In genomic region chr19:60581377-60582290, GRCm38 (mm10) we compare ENCODE assay signal across 8 mouse cellular contexts. TPM values are rescaled to one million over a fixed set of nuclear protein-coding genes. Genes with fewer than 3 reads are reported as not detected.
DNase-seq lines count a peak whose midpoint lies in the region; ATAC-seq and TF ChIP-seq lines count a peak whose summit lies in the region.

No protein-coding gene starts in this region.

- no peak for DNase-seq in heart, postnatal 36 days
- no peak for DNase-seq in MEL (ENCODE audit: low read depth, low spot score)
- no peak for DNase-seq in liver, embryonic 11.5 days (ENCODE audit: low spot score)
- peak; percentile 4 for DNase-seq in skeletal muscle tissue, adult 2 months (ENCODE audit: low read depth, low spot score)
- no peak for DNase-seq in natural killer cell, adult 2 months (ENCODE audit: low spot score in 2 of 2)
- DNase-seq in gastrocnemius, postnatal 14 days: no peak

- TF ChIP-seq EP300 in MEL (IDR thresholded peaks at IDR 0.05; ENCODE audit: low read depth in 1 of 2, low read length in 2 of 2): no peak; a peak in 1 of 4 replicates

- H3K36me3 ChIP-seq in heart, embryonic 12.5 days: no peaks in the 10 kb centered on the region
- H3K36me3 ChIP-seq in MEL (ENCODE audit: control insufficient read depth in 1 of 2, insufficient read depth in 2 of 2, low read length in 2 of 2): peaks cover 0 to 22% of the 10 kb centered on the region in 2 experiments; a peak in 3 of 4 replicates
- 0 out of 2 replicates have a peak, but pooled peaks cover under 1% of the 10 kb centered on the region for H3K36me3 ChIP-seq in forebrain, embryonic 15.5 days
- no peaks in the 10 kb centered on the region for H3K36me3 ChIP-seq in liver, embryonic 11.5 days (ENCODE audit: control insufficient read depth, insufficient read depth, low read length)

- no peaks in the 10 kb centered on the region for H3K9me3 ChIP-seq in heart, embryonic 12.5 days (replicated peaks)
- H3K9me3 ChIP-seq in MEL (replicated peaks; ENCODE audit: insufficient read depth, low read length): no peaks in the 10 kb centered on the region
- no peaks in the 10 kb centered on the region for H3K9me3 ChIP-seq in forebrain, embryonic 15.5 days
- H3K9me3 ChIP-seq in liver, embryonic 11.5 days (ENCODE audit: control insufficient read depth, low read length): no peaks in the 10 kb centered on the region

- 39% methylated on average over 4 of the region's 4 CpGs for WGBS in heart, embryonic 12.5 days
- 37% methylated on average over 4 of the region's 4 CpGs for WGBS in forebrain, embryonic 15.5 days
- 37% methylated on average over 4 of the region's 4 CpGs for WGBS in liver, embryonic 11.5 days

- TF ChIP-seq CTCF in MEL (IDR thresholded peaks at IDR 0.05 in 2 of 3, conservative IDR thresholded peaks at IDR 0.05 in 1 of 3; ENCODE audit: control insufficient read depth in 1 of 3, insufficient read depth in 1 of 3, low read depth in 2 of 3, low read length in 3 of 3, poor library complexity in 1 of 3, severe bottlenecking in 1 of 3): no peak

- H3K27me3 ChIP-seq in heart, embryonic 12.5 days (replicated peaks): no peaks in the 10 kb centered on the region
- no peaks in the 10 kb centered on the region for H3K27me3 ChIP-seq in MEL (ENCODE audit: control insufficient read depth in 1 of 2, insufficient read depth in 2 of 2, low read length in 2 of 2)
- no peaks in the 10 kb centered on the region for H3K27me3 ChIP-seq in forebrain, embryonic 15.5 days
- no peaks in the 10 kb centered on the region for H3K27me3 ChIP-seq in liver, embryonic 11.5 days (replicated peaks; ENCODE audit: control insufficient read depth, insufficient read depth, low read length)

- intact Hi-C loops in heart, postnatal 36 days (cut with DNase I): loop anchor here (10.0 kb wide), 1 partner anchor 1237 kb away; the partner anchor contains the start of gene Pdzd8
- intact Hi-C loops in gastrocnemius, postnatal 14 days (cut with DNase I; ENCODE audit: low total_unique reads): no loop called here

- peak; percentile 34 for ATAC-seq in heart, embryonic 12.5 days (ENCODE audit: insufficient number of reproducible peaks, low FRiP score)
- ATAC-seq in forebrain, embryonic 15.5 days (replicated peaks): peak; percentile 63
- peak; percentile 48 for ATAC-seq in liver, embryonic 11.5 days (replicated peaks; ENCODE audit: low FRiP score)

- TF ChIP-seq RAD21 in MEL (IDR thresholded peaks at IDR 0.05; ENCODE audit: low read depth, low read length): no peak

- peaks cover 31% of the 10 kb centered on the region for H3K79me2 ChIP-seq in MEL (ENCODE audit: control insufficient read depth, insufficient read depth, low read length, poor library complexity)

- H3K4me3 ChIP-seq in heart, embryonic 12.5 days: peak overlapping the region; percentile 97
- peak overlapping the region; percentile 64 to 76 for H3K4me3 ChIP-seq in MEL (ENCODE audit: control insufficient read depth in 1 of 2, insufficient read depth in 1 of 2, low read depth in 2 of 2, low read length in 2 of 2)
- H3K4me3 ChIP-seq in forebrain, embryonic 15.5 days: peak overlapping the region; percentile 85
- peak overlapping the region; percentile 93 for H3K4me3 ChIP-seq in liver, embryonic 11.5 days (ENCODE audit: low read depth, low read length)

- peak overlapping the region; percentile 90 for H3K4me2 ChIP-seq in heart, embryonic 12.5 days
- H3K4me2 ChIP-seq in forebrain, embryonic 15.5 days (replicated peaks): peak overlapping the region; percentile 71
- H3K4me2 ChIP-seq in liver, embryonic 11.5 days: peak overlapping the region; percentile 75

- H3K27ac ChIP-seq in heart, embryonic 12.5 days (ENCODE audit: poor library complexity, severe bottlenecking): peak overlapping the region; percentile 94
- peak overlapping the region; percentile 72 for H3K27ac ChIP-seq in MEL (ENCODE audit: control insufficient read depth, low read depth, low read length)
- H3K27ac ChIP-seq in forebrain, embryonic 15.5 days (replicated peaks): peak overlapping the region; percentile 90
- H3K27ac ChIP-seq in liver, embryonic 11.5 days (ENCODE audit: low read depth, low read length): peak overlapping the region; percentile 84

- H3K4me1 ChIP-seq in heart, embryonic 12.5 days (replicated peaks): peaks cover 12% of the 10 kb centered on the region
- peaks cover 8 to 20% of the 10 kb centered on the region in 2 experiments; a peak in 3 of 4 replicates for H3K4me1 ChIP-seq in MEL (ENCODE audit: control insufficient read depth in 1 of 2, insufficient read depth in 2 of 2, low read length in 2 of 2)
- H3K4me1 ChIP-seq in forebrain, embryonic 15.5 days: peaks cover 26% of the 10 kb centered on the region
- peaks cover 4% of the 10 kb centered on the region for H3K4me1 ChIP-seq in liver, embryonic 11.5 days (replicated peaks; ENCODE audit: control insufficient read depth, insufficient read depth, low read length)

- H3K9ac ChIP-seq in heart, embryonic 12.5 days: peak overlapping the region; percentile 72
- H3K9ac ChIP-seq in MEL (ENCODE audit: control insufficient read depth, low read depth, low read length, poor library complexity, severe bottlenecking): peak overlapping the region; percentile 82
- peak overlapping the region; percentile 92 for H3K9ac ChIP-seq in forebrain, embryonic 15.5 days (replicated peaks)
- peak overlapping the region; percentile 73 for H3K9ac ChIP-seq in liver, embryonic 11.5 days (ENCODE audit: low read depth, low read length)

- TF ChIP-seq POLR2A in MEL (IDR thresholded peaks at IDR 0.05; ENCODE audit: control insufficient read depth in 1 of 2, insufficient read depth in 1 of 2, low read depth in 1 of 2, low read length in 2 of 2, poor library complexity in 1 of 2): no peak

TF ChIP-seq in MEL, 35 proteins besides CTCF, POLR2A, EP300 and RAD21:
- TF ChIP-seq TAL1 (IDR thresholded peaks at IDR 0.05; ENCODE audit: low read length) (no peak), SIN3A (IDR thresholded peaks at IDR 0.05; ENCODE audit: low read length) (no peak), USF2 (IDR thresholded peaks at IDR 0.05; ENCODE audit: borderline replicate concordance in 1 of 2, insufficient read depth in 1 of 2, low read depth in 1 of 2, low read length in 2 of 2) (no peak), JUND (IDR thresholded peaks at IDR 0.05; ENCODE audit: low read depth, low read length) (no peak), BHLHE40 (IDR thresholded peaks at IDR 0.05; ENCODE audit: borderline replicate concordance, low read depth, low read length) (no peak), MYC (IDR thresholded peaks at IDR 0.05; ENCODE audit: low read depth, low read length) (no peak), MAX (IDR thresholded peaks at IDR 0.05; ENCODE audit: low read length) (no peak), GATA1 (IDR thresholded peaks at IDR 0.05; ENCODE audit: low read depth, low read length) (no peak), MXI1 (IDR thresholded peaks at IDR 0.05; ENCODE audit: low read depth, low read length) (no peak), MEF2A (IDR thresholded peaks at IDR 0.05; ENCODE audit: extremely low read depth, insufficient replicate concordance, low read depth, low read length, poor library complexity, severe bottlenecking) (no peak)
TF ChIP-seq in MEL: peak in this region for 0.

RNA-seq across cellular contexts. Expression of gene Cacul1, which starts 0.8 kb away (rescaled TPM):
- 23.5 and 27.8 TPM in 2 replicates for polyA plus RNA-seq in heart, embryonic 12.5 days (2016; fragmentation: Nextera tagmentation; extraction: Ambion mirVana)
- 10 to 100 TPM; 25.7 to 28.0 TPM for total RNA-seq in heart, postnatal 36 days (2021)
- total RNA-seq in MEL (2012; rRNA removed): 48.6 and 52.3 TPM in 2 replicates
- 100 to 1,000 TPM in 1 of 2 experiments, 10 to 100 TPM in 1; 53.5 to 113 TPM for polyA plus RNA-seq in MEL (2012; ENCODE audit: insufficient read depth in 1 of 2, insufficient read length in 2 of 2, low read depth in 1 of 2, low replicate concordance in 2 of 2, missing spikeins in 1 of 2)
- polyA plus RNA-seq in forebrain, embryonic 15.5 days (2015; fragmentation: Nextera tagmentation; extraction: Ambion mirVana): 23.2 and 26.2 TPM in 2 replicates
- 22.1 and 26.9 TPM in 2 replicates for polyA plus RNA-seq in liver, embryonic 11.5 days (2014; fragmentation: Nextera tagmentation; extraction: Ambion mirVana)
- 10 to 100 TPM; 25.4 to 26.0 TPM for total RNA-seq in gastrocnemius, postnatal 14 days (2021)
